Mouse (Mus musculus): Measurements from ENCODE around the gene Cdx2. TPM values are rescaled to one million over a fixed set of nuclear protein-coding genes. Genes with fewer than 3 reads are reported as not detected.

The Cdx2 gene
- polyA plus RNA-seq, 2 experiments: 0.03 TPM; not detected in 1

- H3K9me3 ChIP-seq (ENCODE audit: control insufficient read depth, low read length): no peaks in the 10 kb centered on the region
- WGBS: 0% methylated on average over 41 of the region's 44 CpGs
- H3K4me3 ChIP-seq (replicated peaks; ENCODE audit: low read length): no peak within 1 kb of the TSS
- no peak for DNase-seq (ENCODE audit: low spot score)
- ATAC-seq (ENCODE audit: low FRiP score, low read depth): no peak
- no peak within 1 kb of the TSS for H3K9ac ChIP-seq (ENCODE audit: low read depth, low read length, severe bottlenecking)
- no peak for TF ChIP-seq POLR2A (IDR thresholded peaks at IDR 0.05; ENCODE audit: borderline replicate concordance, extremely low read depth, insufficient read depth, insufficient read length)
- no peaks in the 10 kb centered on the region for H3K36me3 ChIP-seq (ENCODE audit: control insufficient read depth, insufficient read depth, low read length)
- H3K4me1 ChIP-seq (ENCODE audit: control insufficient read depth, insufficient read depth, low read length): no peaks in the 10 kb centered on the region
- peaks cover 98% of the 10 kb centered on the region for H3K27me3 ChIP-seq (ENCODE audit: control insufficient read depth, insufficient read depth, low read length)
- no peak within 1 kb of the TSS for H3K4me2 ChIP-seq (replicated peaks; ENCODE audit: low read depth, low read length, severe bottlenecking)
- H3K27ac ChIP-seq (replicated peaks; ENCODE audit: low read depth, low read length): no peak within 1 kb of the TSS
Measured at GRCm38 (mm10) chr5:147269926-147270672, 37.0 kb downstream of the Cdx2 start, which contains the start of gene Pdx1. Gene Pdx1, plus strand, starts transcription at chr5:147269959.

DNA sequence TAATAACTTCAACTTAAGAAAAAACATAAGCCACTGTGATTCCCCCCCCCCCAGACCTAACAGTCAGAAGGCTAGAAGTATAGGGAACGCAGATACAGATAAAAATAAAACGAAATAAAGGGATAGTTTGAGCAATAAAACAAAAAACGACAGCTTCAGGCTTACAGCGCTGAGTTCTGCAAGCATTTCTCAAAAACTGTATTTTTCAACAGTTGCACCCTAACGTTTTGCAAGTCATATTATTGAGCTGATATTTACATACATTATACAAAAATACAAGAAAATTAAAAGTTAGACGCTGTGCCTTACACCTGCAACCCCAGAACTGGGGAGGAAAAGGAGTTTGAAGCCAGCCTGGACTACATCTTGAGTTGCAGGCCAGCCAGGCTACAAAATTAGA lies 37.7 kb downstream of the Cdx2 start:
- DNase-seq (ENCODE audit: low spot score) (no peak), ATAC-seq (ENCODE audit: low FRiP score, low read depth) (no peak)
- peaks cover 94% of the 10 kb centered on the region for H3K27me3 ChIP-seq (ENCODE audit: control insufficient read depth, insufficient read depth, low read length)
- 6% methylated on average over 6 of the region's 6 CpGs for WGBS
- no peak overlapping the region for H3K9ac ChIP-seq (ENCODE audit: low read depth, low read length, severe bottlenecking)
- TF ChIP-seq POLR2A (IDR thresholded peaks at IDR 0.05; ENCODE audit: borderline replicate concordance, extremely low read depth, insufficient read depth, insufficient read length): no peak
- no peak overlapping the region for H3K4me3 ChIP-seq (replicated peaks; ENCODE audit: low read length)
- H3K36me3 ChIP-seq (ENCODE audit: control insufficient read depth, insufficient read depth, low read length): no peaks in the 10 kb centered on the region
- no peaks in the 10 kb centered on the region for H3K4me1 ChIP-seq (ENCODE audit: control insufficient read depth, insufficient read depth, low read length)
- H3K4me2 ChIP-seq (replicated peaks; ENCODE audit: low read depth, low read length, severe bottlenecking): no peak overlapping the region
- H3K9me3 ChIP-seq (ENCODE audit: control insufficient read depth, low read length): no peaks in the 10 kb centered on the region
- H3K27ac ChIP-seq (replicated peaks; ENCODE audit: low read depth, low read length): no peak overlapping the region

DNA sequence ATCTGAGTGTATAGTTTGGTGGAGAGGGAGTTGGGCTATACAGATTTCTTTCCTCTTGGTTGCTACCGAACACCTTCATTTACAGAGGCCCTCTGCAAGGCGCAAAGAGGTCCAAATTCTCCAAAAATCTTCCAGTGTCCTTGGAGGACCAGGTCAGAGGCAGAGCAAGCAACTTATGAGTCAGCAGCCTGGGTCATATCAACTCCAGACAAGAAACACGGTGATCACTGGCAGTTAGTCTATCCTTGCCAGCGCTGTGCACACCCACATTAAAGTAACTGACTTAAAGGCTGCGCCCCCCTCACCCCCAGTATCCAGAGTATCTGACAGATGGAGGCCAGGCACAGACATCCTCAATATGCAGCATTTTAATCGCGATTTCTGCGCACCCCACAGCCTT lies 38.3 kb downstream of the Cdx2 start:
- peaks cover 89% of the 10 kb centered on the region for H3K27me3 ChIP-seq (ENCODE audit: control insufficient read depth, insufficient read depth, low read length)
- H3K9me3 ChIP-seq (ENCODE audit: control insufficient read depth, low read length): no peaks in the 10 kb centered on the region
- H3K4me2 ChIP-seq (replicated peaks; ENCODE audit: low read depth, low read length, severe bottlenecking): no peak overlapping the region
- no peak overlapping the region for H3K4me3 ChIP-seq (replicated peaks; ENCODE audit: low read length)
- H3K36me3 ChIP-seq (ENCODE audit: control insufficient read depth, insufficient read depth, low read length): no peaks in the 10 kb centered on the region
- no peak for TF ChIP-seq POLR2A (IDR thresholded peaks at IDR 0.05; ENCODE audit: borderline replicate concordance, extremely low read depth, insufficient read depth, insufficient read length)
- ATAC-seq (ENCODE audit: low FRiP score, low read depth) (no peak), DNase-seq (ENCODE audit: low spot score) (no peak)
- under 1% methylated on average over 8 of the region's 8 CpGs for WGBS
- H3K27ac ChIP-seq (replicated peaks; ENCODE audit: low read depth, low read length): no peak overlapping the region
- no peaks in the 10 kb centered on the region for H3K4me1 ChIP-seq (ENCODE audit: control insufficient read depth, insufficient read depth, low read length)
- no peak overlapping the region for H3K9ac ChIP-seq (ENCODE audit: low read depth, low read length, severe bottlenecking)

DNA sequence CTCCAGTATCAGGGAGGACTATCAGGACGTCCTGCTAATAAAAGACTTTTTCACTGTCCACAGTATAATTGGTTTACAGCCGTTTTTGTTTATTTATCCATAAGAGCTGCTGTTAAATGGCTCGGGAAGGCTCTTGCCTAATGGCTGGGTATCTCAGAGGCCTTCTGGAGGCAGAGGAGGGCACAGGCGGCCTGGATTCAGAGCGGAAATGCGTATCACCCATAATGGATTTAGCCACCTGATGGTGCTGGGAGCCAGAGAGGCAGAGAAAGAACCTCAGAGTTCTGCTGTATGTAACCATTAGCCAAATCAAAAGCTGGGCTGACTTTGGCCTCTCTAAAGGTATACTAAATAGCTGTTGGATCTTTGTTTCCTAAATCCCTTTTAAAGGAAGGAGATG lies 39.6 kb downstream of the Cdx2 start:
- no peak for TF ChIP-seq POLR2A (IDR thresholded peaks at IDR 0.05; ENCODE audit: borderline replicate concordance, extremely low read depth, insufficient read depth, insufficient read length)
- no peak overlapping the region for H3K27ac ChIP-seq (replicated peaks; ENCODE audit: low read depth, low read length)
- peaks cover 76% of the 10 kb centered on the region for H3K27me3 ChIP-seq (ENCODE audit: control insufficient read depth, insufficient read depth, low read length)
- no peaks in the 10 kb centered on the region for H3K9me3 ChIP-seq (ENCODE audit: control insufficient read depth, low read length)
- H3K36me3 ChIP-seq (ENCODE audit: control insufficient read depth, insufficient read depth, low read length): no peaks in the 10 kb centered on the region
- H3K4me1 ChIP-seq (ENCODE audit: control insufficient read depth, insufficient read depth, low read length): no peaks in the 10 kb centered on the region
- no peak overlapping the region for H3K4me3 ChIP-seq (replicated peaks; ENCODE audit: low read length)
- no peak overlapping the region for H3K9ac ChIP-seq (ENCODE audit: low read depth, low read length, severe bottlenecking)
- DNase-seq (ENCODE audit: low spot score) (no peak), ATAC-seq (ENCODE audit: low FRiP score, low read depth) (no peak)
- WGBS: 4% methylated on average over 6 of the region's 6 CpGs
- H3K4me2 ChIP-seq (replicated peaks; ENCODE audit: low read depth, low read length, severe bottlenecking): no peak overlapping the region

- DNase-seq (ENCODE audit: low spot score) (no peak), ATAC-seq (ENCODE audit: low FRiP score, low read depth) (no peak)
- H3K4me1 ChIP-seq (ENCODE audit: control insufficient read depth, insufficient read depth, low read length): no peaks in the 10 kb centered on the region
- no peaks in the 10 kb centered on the region for H3K9me3 ChIP-seq (ENCODE audit: control insufficient read depth, low read length)
- H3K27me3 ChIP-seq (ENCODE audit: control insufficient read depth, insufficient read depth, low read length): peaks cover 41% of the 10 kb centered on the region
- no peak overlapping the region for H3K4me3 ChIP-seq (replicated peaks; ENCODE audit: low read length)
- WGBS: 19% methylated on average over 4 of the region's 4 CpGs
- no peak overlapping the region for H3K27ac ChIP-seq (replicated peaks; ENCODE audit: low read depth, low read length)
- H3K36me3 ChIP-seq (ENCODE audit: control insufficient read depth, insufficient read depth, low read length): no peaks in the 10 kb centered on the region
- TF ChIP-seq POLR2A (IDR thresholded peaks at IDR 0.05; ENCODE audit: borderline replicate concordance, extremely low read depth, insufficient read depth, insufficient read length): no peak
- no peak overlapping the region for H3K9ac ChIP-seq (ENCODE audit: low read depth, low read length, severe bottlenecking)
- no peak overlapping the region for H3K4me2 ChIP-seq (replicated peaks; ENCODE audit: low read depth, low read length, severe bottlenecking)
Measured at GRCm38 (mm10) chr5:147263945-147264344, 43.1 kb downstream of the Cdx2 start.

All from limb, embryonic 14.5 days (tissue).